Mouse (Mus musculus): ENCODE data around the gene Olfr222. TPM values are rescaled to one million over a fixed set of nuclear protein-coding genes. Genes with fewer than 3 reads are reported as not detected.
"Not testable (repeated sequence)": the region's sequence is repeated elsewhere in the genome, so short reads cannot be mapped to it uniquely, and the experiment has no call there.

The Olfr222 gene
- not detected in 2 replicates for polyA plus RNA-seq (2014; fragmentation: Nextera tagmentation; extraction: Ambion mirVana)

- H3K9ac ChIP-seq (ENCODE audit: low read length); DNase-seq (ENCODE audit: low spot score); H3K4me3 ChIP-seq (ENCODE audit: low read depth, low read length); H3K27ac ChIP-seq (ENCODE audit: low read depth, low read length); H3K9me3 ChIP-seq (ENCODE audit: control insufficient read depth, low read length); H3K36me3 ChIP-seq (ENCODE audit: control insufficient read depth, insufficient read depth, low read length); ATAC-seq (ENCODE audit: insufficient read depth, low FRiP score, low TSS enrichment); H3K4me2 ChIP-seq (ENCODE audit: low read depth); H3K4me1 ChIP-seq (ENCODE audit: control insufficient read depth, insufficient read depth, low read length); H3K27me3 ChIP-seq (ENCODE audit: control insufficient read depth, insufficient read depth, low read length): not testable (repeated sequence)
These were observed at the start of gene Olfr222 for GRCm38 (mm10) chr11:59576135-59576534. Gene Olfr222, minus strand, starts transcription at chr11:59576235.

GRCm38 (mm10) chr11:59624017-59624630 lies 48.1 kb upstream of the Olfr222 start:
- Histone ChIP-seq H3K9ac (ENCODE audit: low read length) (no peak overlapping the region), H3K4me2 (ENCODE audit: low read depth) (no peak overlapping the region), H3K27ac (ENCODE audit: low read depth, low read length) (no peak overlapping the region), H3K36me3 (ENCODE audit: control insufficient read depth, insufficient read depth, low read length) (no peaks in the 10 kb centered on the region), H3K4me1 (ENCODE audit: control insufficient read depth, insufficient read depth, low read length) (no peaks in the 10 kb centered on the region), H3K4me3 (ENCODE audit: low read depth, low read length) (no peak overlapping the region), H3K9me3 (ENCODE audit: control insufficient read depth, low read length) (no peaks in the 10 kb centered on the region), H3K27me3 (ENCODE audit: control insufficient read depth, insufficient read depth, low read length) (no peaks in the 10 kb centered on the region)
- 51% methylated on average over 6 of the region's 6 CpGs for WGBS
- ATAC-seq (ENCODE audit: insufficient read depth, low FRiP score, low TSS enrichment) (no peak), DNase-seq (ENCODE audit: low spot score) (peak; percentile 36)

GRCm38 (mm10) chr11:59622214-59622613 lies 46.2 kb upstream of the Olfr222 start:
- no peak overlapping the region for H3K9ac ChIP-seq (ENCODE audit: low read length)
- no peak for ATAC-seq (ENCODE audit: insufficient read depth, low FRiP score, low TSS enrichment)
- H3K27me3 ChIP-seq (ENCODE audit: control insufficient read depth, insufficient read depth, low read length): no peaks in the 10 kb centered on the region
- no peaks in the 10 kb centered on the region for H3K4me1 ChIP-seq (ENCODE audit: control insufficient read depth, insufficient read depth, low read length)
- WGBS: 78% methylated on average over 3 of the region's 3 CpGs
- no peak overlapping the region for H3K4me2 ChIP-seq (ENCODE audit: low read depth)
- no peaks in the 10 kb centered on the region for H3K36me3 ChIP-seq (ENCODE audit: control insufficient read depth, insufficient read depth, low read length)
- H3K9me3 ChIP-seq (ENCODE audit: control insufficient read depth, low read length): no peaks in the 10 kb centered on the region
- no peak overlapping the region for H3K27ac ChIP-seq (ENCODE audit: low read depth, low read length)
- DNase-seq (ENCODE audit: low spot score): no peak
- no peak overlapping the region for H3K4me3 ChIP-seq (ENCODE audit: low read depth, low read length)

- WGBS: 96% methylated on average over 2 of the region's 2 CpGs
- not testable (repeated sequence) for ATAC-seq (ENCODE audit: insufficient read depth, low FRiP score, low TSS enrichment); H3K36me3 ChIP-seq (ENCODE audit: control insufficient read depth, insufficient read depth, low read length); H3K4me3 ChIP-seq (ENCODE audit: low read depth, low read length); H3K27me3 ChIP-seq (ENCODE audit: control insufficient read depth, insufficient read depth, low read length); H3K9me3 ChIP-seq (ENCODE audit: control insufficient read depth, low read length); H3K9ac ChIP-seq (ENCODE audit: low read length); DNase-seq (ENCODE audit: low spot score); H3K4me2 ChIP-seq (ENCODE audit: low read depth); H3K4me1 ChIP-seq (ENCODE audit: control insufficient read depth, insufficient read depth, low read length); H3K27ac ChIP-seq (ENCODE audit: low read depth, low read length)
These were observed 41.0 kb upstream of the Olfr222 start for GRCm38 (mm10) chr11:59616986-59617385.

- Histone ChIP-seq H3K36me3 (ENCODE audit: control insufficient read depth, insufficient read depth, low read length) (no peaks in the 10 kb centered on the region), H3K4me3 (ENCODE audit: low read depth, low read length) (no peak overlapping the region), H3K27me3 (ENCODE audit: control insufficient read depth, insufficient read depth, low read length) (no peaks in the 10 kb centered on the region), H3K27ac (ENCODE audit: low read depth, low read length) (no peak overlapping the region), H3K4me1 (ENCODE audit: control insufficient read depth, insufficient read depth, low read length) (no peaks in the 10 kb centered on the region), H3K9me3 (ENCODE audit: control insufficient read depth, low read length) (no peaks in the 10 kb centered on the region), H3K4me2 (ENCODE audit: low read depth) (no peak overlapping the region), H3K9ac (ENCODE audit: low read length) (no peak overlapping the region)
- WGBS: 60% methylated on average over 4 of the region's 4 CpGs
- DNase-seq (ENCODE audit: low spot score) (no peak), ATAC-seq (ENCODE audit: insufficient read depth, low FRiP score, low TSS enrichment) (no peak)
These were observed 38.1 kb upstream of the Olfr222 start for GRCm38 (mm10) chr11:59614120-59614519.

GRCm38 (mm10) chr11:59611646-59612045 lies 35.6 kb upstream of the Olfr222 start:
- 89% methylated on average over 5 of the region's 5 CpGs for WGBS

GRCm38 (mm10) chr11:59602287-59602686 lies 26.3 kb upstream of the Olfr222 start:
- no peaks in the 10 kb centered on the region for H3K27me3 ChIP-seq (ENCODE audit: control insufficient read depth, insufficient read depth, low read length)
- H3K4me1 ChIP-seq (ENCODE audit: control insufficient read depth, insufficient read depth, low read length): no peaks in the 10 kb centered on the region
- H3K36me3 ChIP-seq (ENCODE audit: control insufficient read depth, insufficient read depth, low read length): no peaks in the 10 kb centered on the region
- no peak for DNase-seq (ENCODE audit: low spot score)
- H3K4me2 ChIP-seq (ENCODE audit: low read depth): no peak overlapping the region
- H3K27ac ChIP-seq (ENCODE audit: low read depth, low read length): no peak overlapping the region
- ATAC-seq (ENCODE audit: insufficient read depth, low FRiP score, low TSS enrichment): no peak
- H3K9me3 ChIP-seq (ENCODE audit: control insufficient read depth, low read length): no peaks in the 10 kb centered on the region
- 62% methylated on average over 1 of the region's 1 CpGs for WGBS
- H3K4me3 ChIP-seq (ENCODE audit: low read depth, low read length): no peak overlapping the region
- H3K9ac ChIP-seq (ENCODE audit: low read length): no peak overlapping the region

More at GRCm38 (mm10) chr11:59611646-59612045, 35.6 kb upstream of the Olfr222 start:
- Histone ChIP-seq H3K27me3 (ENCODE audit: control insufficient read depth, insufficient read depth, low read length) (no peaks in the 10 kb centered on the region), H3K4me3 (ENCODE audit: low read depth, low read length) (no peak overlapping the region), H3K9ac (ENCODE audit: low read length) (no peak overlapping the region), H3K36me3 (ENCODE audit: control insufficient read depth, insufficient read depth, low read length) (no peaks in the 10 kb centered on the region), H3K9me3 (ENCODE audit: control insufficient read depth, low read length) (no peaks in the 10 kb centered on the region), H3K4me1 (ENCODE audit: control insufficient read depth, insufficient read depth, low read length) (no peaks in the 10 kb centered on the region), H3K27ac (ENCODE audit: low read depth, low read length) (no peak overlapping the region), H3K4me2 (ENCODE audit: low read depth) (no peak overlapping the region)
- DNase-seq (ENCODE audit: low spot score) (no peak), ATAC-seq (ENCODE audit: insufficient read depth, low FRiP score, low TSS enrichment) (no peak)

- Histone ChIP-seq H3K4me1 (ENCODE audit: control insufficient read depth, insufficient read depth, low read length) (no peaks in the 10 kb centered on the region), H3K36me3 (ENCODE audit: control insufficient read depth, insufficient read depth, low read length) (no peaks in the 10 kb centered on the region), H3K9ac (ENCODE audit: low read length) (no peak overlapping the region), H3K9me3 (ENCODE audit: control insufficient read depth, low read length) (no peaks in the 10 kb centered on the region), H3K4me2 (ENCODE audit: low read depth) (no peak overlapping the region), H3K4me3 (ENCODE audit: low read depth, low read length) (no peak overlapping the region), H3K27ac (ENCODE audit: low read depth, low read length) (no peak overlapping the region), H3K27me3 (ENCODE audit: control insufficient read depth, insufficient read depth, low read length) (no peaks in the 10 kb centered on the region)
- 94% methylated on average over 3 of the region's 3 CpGs for WGBS
- ATAC-seq (ENCODE audit: insufficient read depth, low FRiP score, low TSS enrichment) (no peak), DNase-seq (ENCODE audit: low spot score) (no peak)
These were observed 24.8 kb upstream of the Olfr222 start for GRCm38 (mm10) chr11:59600872-59601271.

GRCm38 (mm10) chr11:59599211-59599610 lies 23.2 kb upstream of the Olfr222 start:
- Histone ChIP-seq H3K9ac (ENCODE audit: low read length) (no peak overlapping the region), H3K27ac (ENCODE audit: low read depth, low read length) (no peak overlapping the region), H3K27me3 (ENCODE audit: control insufficient read depth, insufficient read depth, low read length) (no peaks in the 10 kb centered on the region), H3K4me3 (ENCODE audit: low read depth, low read length) (no peak overlapping the region), H3K4me1 (ENCODE audit: control insufficient read depth, insufficient read depth, low read length) (no peaks in the 10 kb centered on the region), H3K9me3 (ENCODE audit: control insufficient read depth, low read length) (no peaks in the 10 kb centered on the region), H3K36me3 (ENCODE audit: control insufficient read depth, insufficient read depth, low read length) (no peaks in the 10 kb centered on the region), H3K4me2 (ENCODE audit: low read depth) (no peak overlapping the region)
- WGBS: 78% methylated on average over 7 of the region's 7 CpGs
- DNase-seq (ENCODE audit: low spot score) (no peak), ATAC-seq (ENCODE audit: insufficient read depth, low FRiP score, low TSS enrichment) (no peak)
